Mouse (Mus musculus) neutrophil, adult 65 days (primary cell): ENCODE measurements around the gene Gm28171. TPM values are rescaled to one million over a fixed set of nuclear protein-coding genes. Genes with fewer than 3 reads are reported as not detected.

Experiments used
- total RNA-seq: library from RNA; stranded (reverse); gene quantifications from 2 replicates; pipeline ENCODE4 v1.2.4, GENCODE M21; 2023

Gene Gm28171
- not detected in 2 replicates for total RNA-seq

DNA sequence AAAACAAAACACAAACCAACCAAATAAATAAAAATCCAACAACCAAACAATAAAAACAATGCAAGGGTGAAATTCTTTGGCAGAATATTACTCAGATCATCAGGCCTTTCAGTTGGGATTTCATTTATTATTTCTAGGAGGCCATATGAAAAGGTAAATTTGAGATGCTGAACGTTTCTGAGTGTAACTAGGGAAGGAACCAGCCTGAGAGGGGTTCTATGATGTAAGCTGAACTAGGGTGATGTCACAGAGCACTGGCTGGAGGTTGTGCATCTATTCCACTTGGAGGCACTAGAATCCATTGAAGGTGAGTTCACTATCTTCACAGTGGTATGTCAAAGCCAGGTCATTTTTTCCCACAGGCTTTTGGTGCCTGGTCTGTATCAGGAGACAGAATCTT lies at the start of gene Gm28171:
Gene Gm28171, plus strand, starts transcription at position 301 of the 400 bp plus-strand sequence.

Other genes starting within 250 kb of the Gm28171 start
- gene Gm21854, start 136.4 kb upstream of the Gm28171 start, total RNA-seq = not detected in 2 replicates
- not detected in 2 replicates for gene Gm20914, start 67.4 kb upstream of the Gm28171 start, total RNA-seq
- not detected in 2 replicates for gene Gm21778, start 149.1 kb downstream of the Gm28171 start, total RNA-seq